ENCODE assay signal across 23 mouse cellular contexts in the genomic region with DNA sequence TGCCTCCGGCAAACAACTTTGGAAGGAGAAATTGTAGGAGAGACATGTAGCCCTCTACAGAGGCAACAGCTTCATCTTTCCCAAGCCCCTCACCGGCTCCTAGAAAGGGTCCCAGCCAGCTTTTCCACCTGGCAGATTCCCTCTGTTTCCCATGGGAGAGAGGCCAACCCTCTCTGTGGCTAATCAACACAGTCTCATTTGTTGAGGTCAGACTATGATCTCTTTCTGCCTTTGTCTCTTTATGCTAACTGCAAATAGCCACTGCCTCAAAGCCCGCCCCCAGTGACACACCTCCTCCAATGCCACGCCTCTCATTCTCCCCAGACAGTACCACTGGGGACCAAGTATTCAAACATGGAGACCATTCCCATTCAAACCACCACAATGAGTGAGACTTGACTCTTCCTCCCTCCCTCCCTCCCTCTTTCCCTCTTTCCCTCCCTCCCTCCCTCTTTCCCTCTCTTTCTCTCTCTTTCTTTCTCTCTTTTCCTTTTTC. TPM values are rescaled to one million over a fixed set of nuclear protein-coding genes. Genes with fewer than 3 reads are reported as not detected.
DNase-seq lines count a peak whose midpoint lies in the region; ATAC-seq lines count a peak whose summit lies in the region.
"Had no signal": no experiment of that assay in that cellular context is flagged by ENCODE, and none has a peak within 500 bp of the region (broad histone marks: within the 10 kb centered on the region; RNA-seq: fewer than 3 reads in every experiment).

No protein-coding gene starts in this region.

- peaks cover 4% of the 10 kb centered on the region; the same call in 1 of the 2 replicates for H3K4me1 ChIP-seq in intestine, embryonic 16.5 days (ENCODE audit: control insufficient read depth, insufficient read depth, low read length)
- H3K4me1 ChIP-seq in midbrain, embryonic 16.5 days (ENCODE audit: control insufficient read depth, insufficient read depth, low read length), result no peaks in the 10 kb centered on the region
- H3K4me1 ChIP-seq: embryonic facial prominence, embryonic 12.5 days; embryonic facial prominence, embryonic 15.5 days; hindbrain, embryonic 10.5 days; hindbrain, embryonic 13.5 days had no signal

- DNase-seq in ES-CJ7 (ENCODE audit: low read depth, low spot score), result peak; percentile 17
- DNase-seq in R1 (ENCODE audit: low read depth, low spot score), result peak; percentile 53
- DNase-seq in embryo, embryonic 10 days (ENCODE audit: low spot score), result no peak
- DNase-seq: adrenal gland, adult 2 months; adrenal gland, postnatal 14 days; cerebellum, adult 11-12 months; cerebellum, adult 9-10 months; cerebellum, postnatal 14 days; forebrain, postnatal 0 days; gastrocnemius, adult 2 months; gastrocnemius, postnatal 14 days; heart, adult 18-20 months; kidney, adult 11 months had no signal

- no peaks in the 10 kb centered on the region for H3K36me3 ChIP-seq in intestine, embryonic 16.5 days (ENCODE audit: control insufficient read depth, insufficient read depth, low read length)
- H3K36me3 ChIP-seq in midbrain, embryonic 16.5 days (ENCODE audit: control insufficient read depth, insufficient read depth, low read length), result no peaks in the 10 kb centered on the region
- H3K36me3 ChIP-seq: embryonic facial prominence, embryonic 12.5 days; embryonic facial prominence, embryonic 15.5 days; hindbrain, embryonic 10.5 days; hindbrain, embryonic 13.5 days had no signal

- H3K27me3 ChIP-seq in intestine, embryonic 16.5 days (replicated peaks; ENCODE audit: control insufficient read depth, insufficient read depth, low read length), result no peaks in the 10 kb centered on the region
- no peaks in the 10 kb centered on the region for H3K27me3 ChIP-seq in midbrain, embryonic 16.5 days (ENCODE audit: control insufficient read depth, insufficient read depth, low read depth, low read length)
- H3K27me3 ChIP-seq: embryonic facial prominence, embryonic 12.5 days; embryonic facial prominence, embryonic 15.5 days; hindbrain, embryonic 13.5 days had no signal

- H3K4me2 ChIP-seq in intestine, embryonic 16.5 days (ENCODE audit: low read depth, low read length), result no peak overlapping the region
- H3K4me2 ChIP-seq in midbrain, embryonic 16.5 days (ENCODE audit: low read length), result no peak overlapping the region
- H3K4me2 ChIP-seq: embryonic facial prominence, embryonic 12.5 days; embryonic facial prominence, embryonic 15.5 days; hindbrain, embryonic 13.5 days had no signal

- no peaks in the 10 kb centered on the region for H3K9me3 ChIP-seq in intestine, embryonic 16.5 days (ENCODE audit: control insufficient read depth, low read length)
- H3K9me3 ChIP-seq in midbrain, embryonic 16.5 days (replicated peaks; ENCODE audit: control insufficient read depth, low read length, poor library complexity, severe bottlenecking), result no peaks in the 10 kb centered on the region
- H3K9me3 ChIP-seq: embryonic facial prominence, embryonic 12.5 days; embryonic facial prominence, embryonic 15.5 days; hindbrain, embryonic 10.5 days; hindbrain, embryonic 13.5 days had no signal

- 83% methylated on average over 4 of the region's 4 CpGs for WGBS in intestine, embryonic 16.5 days
- 77% methylated on average over 4 of the region's 4 CpGs for WGBS in midbrain, embryonic 16.5 days

- no peak for ATAC-seq in intestine, embryonic 16.5 days
- ATAC-seq in cerebellum, adult (ENCODE audit: insufficient number of reproducible peaks, low FRiP score, low TSS enrichment), result no peak
- no peak for ATAC-seq in midbrain, embryonic 16.5 days
- ATAC-seq: CD4-positive, CD25-positive, alpha-beta regulatory T cell, adult 4 months; forebrain, embryonic 14.5 days; forebrain, postnatal 0 days; hindbrain, embryonic 16.5 days had no signal

- no peak overlapping the region for H3K9ac ChIP-seq in intestine, embryonic 16.5 days (ENCODE audit: low read depth, low read length)
- H3K9ac ChIP-seq in midbrain, embryonic 16.5 days (ENCODE audit: low read depth, low read length), result no peak overlapping the region
- H3K9ac ChIP-seq: embryonic facial prominence, embryonic 12.5 days; embryonic facial prominence, embryonic 15.5 days; forebrain, postnatal 0 days; hindbrain, embryonic 13.5 days had no signal

- H3K27ac ChIP-seq in intestine, embryonic 16.5 days (ENCODE audit: low read length), result peak overlapping the region; percentile 76
- no peak overlapping the region for H3K27ac ChIP-seq in midbrain, embryonic 16.5 days (ENCODE audit: low read length)
- H3K27ac ChIP-seq: embryonic facial prominence, embryonic 12.5 days; embryonic facial prominence, embryonic 15.5 days; gastrocnemius, adult 2 months; hindbrain, embryonic 10.5 days; hindbrain, embryonic 13.5 days had no signal

- H3K4me3 ChIP-seq in intestine, embryonic 16.5 days (ENCODE audit: low read length), result no peak overlapping the region
- no peak overlapping the region for H3K4me3 ChIP-seq in midbrain, embryonic 16.5 days (ENCODE audit: low read depth, low read length)
- H3K4me3 ChIP-seq: embryonic facial prominence, embryonic 12.5 days; embryonic facial prominence, embryonic 15.5 days; gastrocnemius, adult 2 months; hindbrain, embryonic 10.5 days; hindbrain, embryonic 13.5 days had no signal

RNA-seq across cellular contexts. Expression of a gene that starts 20.5 kb away (rescaled TPM):
- polyA plus RNA-seq in intestine, embryonic 16.5 days (2015; fragmentation: Nextera tagmentation; extraction: Ambion mirVana), result 11.1 and 13.3 TPM in 2 replicates
- 5.3 and 6.0 TPM in 2 replicates for polyA plus RNA-seq in midbrain, embryonic 16.5 days (2015; fragmentation: Nextera tagmentation; extraction: Ambion mirVana)
